ENCODE assay signal across 15 mouse cellular contexts in the genomic region with DNA sequence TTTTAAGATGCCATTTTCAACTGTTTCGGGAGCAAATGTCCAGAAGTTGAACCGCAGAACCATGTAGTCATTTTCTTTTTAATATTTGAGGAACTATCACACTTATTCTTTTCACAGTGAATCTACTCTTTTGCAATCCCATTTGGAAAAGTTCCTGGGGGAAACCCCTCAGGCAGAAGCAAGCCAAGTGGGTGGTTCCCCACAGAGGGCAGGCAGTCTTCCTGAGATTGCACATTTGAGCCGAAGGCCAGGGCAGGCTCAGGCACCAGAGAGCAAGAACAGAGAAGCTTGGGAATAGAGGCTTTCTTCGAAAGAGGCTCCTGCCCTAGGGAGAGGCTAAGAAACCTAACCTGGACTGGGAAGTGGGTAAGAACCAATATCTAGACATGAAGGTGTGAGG. TPM values are rescaled to one million over a fixed set of nuclear protein-coding genes. Genes with fewer than 3 reads are reported as not detected.
DNase-seq lines count a peak whose midpoint lies in the region; ATAC-seq and TF ChIP-seq lines count a peak whose summit lies in the region.
"Had no signal": no experiment of that assay in that cellular context is flagged by ENCODE, and none has a peak within 500 bp of the region (broad histone marks: within the 10 kb centered on the region; RNA-seq: fewer than 3 reads in every experiment).

No protein-coding gene starts in this region.

- H3K79me2 ChIP-seq in heart, adult 2 months (replicated peaks; ENCODE audit: control insufficient read depth, insufficient read depth, low read length) = no peaks in the 10 kb centered on the region

- DNase-seq in heart, adult 2 months = peak; percentile 23 to 37
- DNase-seq in heart, adult 9 months (ENCODE audit: low spot score in 2 of 2) = peak; percentile 23 to 30
- DNase-seq in thymus, postnatal 36 days = no peak
- DNase-seq: adrenal gland, postnatal 25 days; gastrocnemius, postnatal 36 days; kidney, adult 8-10 months had no signal

- intact Hi-C loops in heart, adult 2 months (cut with DNase I) = no loop called here

- no peak overlapping the region for H3K9ac ChIP-seq in heart, adult 2 months (ENCODE audit: low read depth, low read length)
- no peak overlapping the region for H3K9ac ChIP-seq in heart, embryonic 11.5 days (ENCODE audit: low read depth, low read length)
- no peak overlapping the region for H3K9ac ChIP-seq in lung, embryonic 16.5 days (ENCODE audit: low read length)
- H3K9ac ChIP-seq: embryonic facial prominence, embryonic 13.5 days; limb, embryonic 13.5 days; liver, embryonic 15.5 days; midbrain, embryonic 13.5 days had no signal

- no peak for ATAC-seq in heart, embryonic 11.5 days (replicated peaks; ENCODE audit: insufficient number of reproducible peaks, low FRiP score, low TSS enrichment)
- peak; percentile 61; the same call in 1 of the 2 replicates for ATAC-seq in lung, embryonic 16.5 days (ENCODE audit: low read depth)
- peak; percentile 38 for ATAC-seq in megakaryocyte progenitor cell, adult 5-6 weeks (replicated peaks; ENCODE audit: poor library complexity)
- no peak for ATAC-seq in megakaryocyte-erythroid progenitor cell, adult 5-6 weeks (replicated peaks; ENCODE audit: low FRiP score, low TSS enrichment, poor library complexity, severe bottlenecking)
- ATAC-seq: midbrain, embryonic 13.5 days had no signal

- H3K27ac ChIP-seq in heart, adult 2 months = no peak overlapping the region
- no peak overlapping the region for H3K27ac ChIP-seq in heart, embryonic 11.5 days (ENCODE audit: low read depth, low read length)
- H3K27ac ChIP-seq in lung, embryonic 16.5 days (ENCODE audit: low read length) = no peak overlapping the region
- H3K27ac ChIP-seq: embryonic facial prominence, embryonic 13.5 days; limb, embryonic 13.5 days; liver, embryonic 15.5 days; midbrain, embryonic 13.5 days; stomach, postnatal 0 days had no signal

- no peak overlapping the region for H3K4me2 ChIP-seq in heart, embryonic 11.5 days
- no peak overlapping the region for H3K4me2 ChIP-seq in lung, embryonic 16.5 days (ENCODE audit: low read depth, low read length)
- H3K4me2 ChIP-seq: embryonic facial prominence, embryonic 13.5 days; limb, embryonic 13.5 days; liver, embryonic 15.5 days; midbrain, embryonic 13.5 days had no signal

- TF ChIP-seq POLR2A in heart, adult 2 months (IDR thresholded peaks at IDR 0.05; ENCODE audit: insufficient read depth, low read depth, low read length) = no peak

- no peaks in the 10 kb centered on the region for H3K9me3 ChIP-seq in heart, embryonic 11.5 days (replicated peaks; ENCODE audit: control insufficient read depth, low read length)
- no peaks in the 10 kb centered on the region for H3K9me3 ChIP-seq in lung, embryonic 16.5 days (ENCODE audit: control insufficient read depth, low read length)
- H3K9me3 ChIP-seq: embryonic facial prominence, embryonic 13.5 days; limb, embryonic 13.5 days; liver, embryonic 15.5 days; midbrain, embryonic 13.5 days had no signal

- no peaks in the 10 kb centered on the region for H3K27me3 ChIP-seq in heart, adult 2 months (ENCODE audit: control insufficient read depth, insufficient read depth, low read length)
- H3K27me3 ChIP-seq in heart, embryonic 11.5 days (ENCODE audit: control insufficient read depth, insufficient read depth, low read length) = no peaks in the 10 kb centered on the region
- H3K27me3 ChIP-seq in lung, embryonic 16.5 days (ENCODE audit: control insufficient read depth, insufficient read depth, low read depth, low read length) = no peaks in the 10 kb centered on the region
- H3K27me3 ChIP-seq: embryonic facial prominence, embryonic 13.5 days; limb, embryonic 13.5 days; liver, embryonic 15.5 days; midbrain, embryonic 13.5 days had no signal

- TF ChIP-seq CTCF in heart, adult 2 months (IDR thresholded peaks at IDR 0.05) = no peak

- H3K4me3 ChIP-seq in heart, adult 2 months = no peak overlapping the region
- no peak overlapping the region for H3K4me3 ChIP-seq in heart, embryonic 11.5 days (ENCODE audit: low read depth, low read length)
- no peak overlapping the region for H3K4me3 ChIP-seq in lung, embryonic 16.5 days (ENCODE audit: low read length)
- H3K4me3 ChIP-seq: embryonic facial prominence, embryonic 13.5 days; limb, embryonic 13.5 days; liver, embryonic 15.5 days; midbrain, embryonic 13.5 days had no signal

- H3K4me1 ChIP-seq in heart, adult 2 months (ENCODE audit: control insufficient read depth, insufficient read depth, low read length) = no peaks in the 10 kb centered on the region
- H3K4me1 ChIP-seq in heart, embryonic 11.5 days (ENCODE audit: control insufficient read depth, insufficient read depth, low read length) = no peaks in the 10 kb centered on the region
- peaks cover 24% of the 10 kb centered on the region for H3K4me1 ChIP-seq in lung, embryonic 16.5 days (replicated peaks; ENCODE audit: control insufficient read depth, insufficient read depth, low read length)
- H3K4me1 ChIP-seq: embryonic facial prominence, embryonic 13.5 days; liver, embryonic 15.5 days had no signal

- no peaks in the 10 kb centered on the region for H3K36me3 ChIP-seq in heart, adult 2 months (ENCODE audit: control insufficient read depth, insufficient read depth, low read length)
- no peaks in the 10 kb centered on the region for H3K36me3 ChIP-seq in heart, embryonic 11.5 days (ENCODE audit: control insufficient read depth, insufficient read depth, low read length)
- H3K36me3 ChIP-seq in lung, embryonic 16.5 days (ENCODE audit: control insufficient read depth, insufficient read depth, low read length) = no peaks in the 10 kb centered on the region
- H3K36me3 ChIP-seq: embryonic facial prominence, embryonic 13.5 days; limb, embryonic 13.5 days; midbrain, embryonic 13.5 days had no signal

- 58% methylated on average over 4 of the region's 4 CpGs for WGBS in heart, adult 2 months
- 79% methylated on average over 4 of the region's 4 CpGs for WGBS in heart, embryonic 11.5 days (ENCODE audit: insufficient replicate concordance)
- 62% methylated on average over 4 of the region's 4 CpGs for WGBS in lung, embryonic 16.5 days

- no peak for TF ChIP-seq EP300 in heart, adult 2 months (IDR thresholded peaks at IDR 0.05; ENCODE audit: insufficient read depth, low read depth, low read length)

RNA-seq across cellular contexts. Expression of a gene that starts 19.2 kb away (rescaled TPM):
- total RNA-seq in heart, adult 2 months (2021) = 1 to 10 TPM; 1.5 to 1.6 TPM
- polyA plus RNA-seq in heart, adult 2 months (2012; rRNA removed) = 2.3 and 3.4 TPM in 2 replicates
- polyA plus RNA-seq in heart, embryonic 11.5 days (2014; fragmentation: Nextera tagmentation; extraction: Ambion mirVana) = 5.4 and 7.0 TPM in 2 replicates
- polyA plus RNA-seq in lung, embryonic 16.5 days (2015; fragmentation: Nextera tagmentation; extraction: Ambion mirVana) = 8.6 and 9.9 TPM in 2 replicates
- 46.3 and 54.3 TPM in 2 replicates for total RNA-seq in megakaryocyte progenitor cell, adult 5-6 weeks (2015)
- 92.2 and 105 TPM in 2 replicates for total RNA-seq in megakaryocyte progenitor cell, adult 5-6 weeks (2017)
- 55.2 and 83.7 TPM in 2 replicates for total RNA-seq in megakaryocyte-erythroid progenitor cell, adult 5-6 weeks (2014; fragmentation: Nextera tagmentation)
- total RNA-seq in megakaryocyte-erythroid progenitor cell, adult 5-6 weeks (2017) = 91.5 and 118 TPM in 2 replicates

Comparison
In these comparisons a context has a peak if more than half of its experiments do, and no peak if none do; other contexts are left out.
1. DNase-seq: peak in heart, adult 2 months (2 of 2) and heart, adult 9 months (2 of 2); none in thymus, postnatal 36 days (0 of 2).
2. ATAC-seq: peak in lung, embryonic 16.5 days (single experiment) and megakaryocyte progenitor cell, adult 5-6 weeks (single experiment); none in heart, embryonic 11.5 days (single experiment) and megakaryocyte-erythroid progenitor cell, adult 5-6 weeks (single experiment).
3. RNA of a gene that starts 19.2 kb away (total RNA-seq): 46.3 to 105 TPM in megakaryocyte progenitor cell, adult 5-6 weeks and 55.2 to 118 TPM in megakaryocyte-erythroid progenitor cell, adult 5-6 weeks; 1.5 to 1.6 TPM in heart, adult 2 months; every median in the first group is over 10 times any median in the second.